Mouse (Mus musculus): ENCODE results near the gene Glp2r. TPM values are rescaled to one million over a fixed set of nuclear protein-coding genes. Genes with fewer than 3 reads are reported as not detected.

Glp2r gene
- not detected in 2 replicates for polyA plus RNA-seq (2012; ENCODE audit: insufficient read depth, insufficient read length, missing spikeins)

DNA sequence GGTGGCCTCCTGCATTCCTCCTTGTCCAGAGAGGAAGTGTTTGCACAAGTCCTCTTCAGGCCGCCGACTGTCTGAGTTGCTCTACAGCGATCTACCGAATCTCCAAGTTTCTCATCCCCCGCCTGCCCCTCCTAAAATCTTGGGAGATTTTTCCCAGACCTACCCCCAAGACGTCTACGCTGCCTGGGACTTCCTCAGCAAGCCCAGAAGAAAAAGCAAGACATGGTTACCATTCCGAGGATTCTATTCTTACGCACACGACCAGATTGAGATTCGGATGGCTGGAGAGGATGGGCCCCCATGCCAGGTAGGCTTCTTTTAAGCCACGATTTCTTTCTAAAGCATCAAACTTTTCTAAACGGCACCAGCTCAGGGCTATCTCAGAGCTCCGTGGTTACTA, at the start of gene Glp2r:
TSS of gene Glp2r (minus strand) at position 101 of the 400 bp plus-strand sequence.
- Histone ChIP-seq H3K4me1 (ENCODE audit: control insufficient read depth, insufficient read depth, low read length) (no peaks in the 10 kb centered on the region), H3K27ac (ENCODE audit: insufficient read depth, low read depth, low read length) (no peak within 1 kb of the TSS), H3K4me3 (ENCODE audit: insufficient read depth, low read length) (no peak within 1 kb of the TSS)
- no peak for TF ChIP-seq CTCF (IDR thresholded peaks at IDR 0.05; ENCODE audit: low read depth, low read length)
- TF ChIP-seq POLR2A (IDR thresholded peaks at IDR 0.05; ENCODE audit: borderline replicate concordance, low read depth, low read length), result no peak

DNA sequence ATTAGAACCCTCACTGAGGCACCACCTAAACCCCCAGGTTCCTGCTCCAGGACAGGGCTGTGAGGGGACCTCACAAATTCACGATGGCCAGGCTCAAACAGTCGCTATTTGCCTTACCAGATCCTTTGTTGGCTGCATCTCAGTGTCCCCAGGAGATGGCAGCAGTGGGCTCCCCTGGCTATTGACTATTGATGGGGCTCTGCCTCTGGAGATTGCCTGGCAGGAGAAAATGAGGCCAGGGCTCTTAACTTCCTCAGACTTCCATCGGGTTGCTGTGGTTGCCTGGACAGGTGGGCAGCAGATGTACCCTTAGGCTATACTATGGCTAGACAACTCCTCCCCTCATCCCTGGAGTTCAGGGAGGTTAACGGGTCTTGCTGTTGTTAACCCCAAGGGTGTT, 49.3 kb upstream of the Glp2r start:
- TF ChIP-seq POLR2A (IDR thresholded peaks at IDR 0.05; ENCODE audit: borderline replicate concordance, low read depth, low read length) (no peak), CTCF (IDR thresholded peaks at IDR 0.05; ENCODE audit: low read depth, low read length) (0 out of 2 replicates have a peak, but pooled peaks have one; percentile 26)
- Histone ChIP-seq H3K27ac (ENCODE audit: insufficient read depth, low read depth, low read length) (no peak overlapping the region), H3K4me1 (ENCODE audit: control insufficient read depth, insufficient read depth, low read length) (no peaks in the 10 kb centered on the region)

DNA sequence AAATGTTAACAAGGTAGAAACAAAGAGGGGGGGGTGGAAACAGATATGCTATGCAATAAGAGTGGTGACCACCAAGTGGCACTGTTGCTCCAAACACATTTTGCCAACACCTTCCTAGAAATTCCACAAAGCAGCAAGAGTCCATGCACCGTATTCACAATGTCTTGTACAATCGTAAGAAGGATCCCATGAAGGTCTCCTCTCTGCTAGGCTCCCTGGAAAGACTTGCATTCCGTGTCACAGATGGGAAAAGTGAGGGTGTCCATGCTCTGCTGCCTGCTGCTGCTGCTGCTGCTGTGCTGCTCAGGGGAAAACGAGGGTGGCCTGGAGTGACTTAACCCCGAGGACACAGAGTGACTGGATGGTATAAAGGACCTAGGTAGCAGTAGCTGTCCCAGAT, 48.7 kb upstream of the Glp2r start:
- Histone ChIP-seq H3K27ac (ENCODE audit: insufficient read depth, low read depth, low read length) (no peak overlapping the region), H3K4me1 (ENCODE audit: control insufficient read depth, insufficient read depth, low read length) (no peaks in the 10 kb centered on the region), H3K4me3 (ENCODE audit: insufficient read depth, low read length) (no peak overlapping the region)
- TF ChIP-seq CTCF (IDR thresholded peaks at IDR 0.05; ENCODE audit: low read depth, low read length) (no peak), POLR2A (IDR thresholded peaks at IDR 0.05; ENCODE audit: borderline replicate concordance, low read depth, low read length) (no peak)

More for the DNA sequence above, 49.3 kb upstream of the Glp2r start:
- H3K4me3 ChIP-seq (ENCODE audit: insufficient read depth, low read length), result no peak overlapping the region

DNA sequence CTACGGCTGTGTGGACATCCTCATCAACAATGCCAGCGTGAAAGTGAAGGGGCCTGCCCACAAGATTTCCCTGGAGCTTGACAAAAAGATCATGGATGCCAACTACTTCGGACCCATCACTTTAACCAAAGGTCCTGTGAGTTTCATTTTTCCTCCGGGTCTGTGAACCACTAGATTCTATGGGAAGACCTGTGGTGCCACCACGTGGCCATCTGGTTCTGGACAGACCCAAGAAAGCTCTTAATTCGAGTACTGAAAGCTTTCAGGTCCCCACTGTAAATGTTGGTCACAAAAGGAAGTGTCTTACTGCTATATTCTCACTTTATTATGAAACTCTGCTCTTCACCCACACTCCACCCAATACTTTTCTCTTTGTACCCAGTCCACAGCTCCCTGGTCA, 40.6 kb upstream of the Glp2r start:
- Histone ChIP-seq H3K4me1 (ENCODE audit: control insufficient read depth, insufficient read depth, low read length) (no peaks in the 10 kb centered on the region), H3K4me3 (ENCODE audit: insufficient read depth, low read length) (no peak overlapping the region), H3K27ac (ENCODE audit: insufficient read depth, low read depth, low read length) (no peak overlapping the region)
- TF ChIP-seq CTCF (IDR thresholded peaks at IDR 0.05; ENCODE audit: low read depth, low read length), result no peak
- TF ChIP-seq POLR2A (IDR thresholded peaks at IDR 0.05; ENCODE audit: borderline replicate concordance, low read depth, low read length), result no peak

- Histone ChIP-seq H3K4me3 (ENCODE audit: insufficient read depth, low read length) (no peak overlapping the region), H3K27ac (ENCODE audit: insufficient read depth, low read depth, low read length) (no peak overlapping the region), H3K4me1 (ENCODE audit: control insufficient read depth, insufficient read depth, low read length) (no peaks in the 10 kb centered on the region)
- TF ChIP-seq POLR2A (IDR thresholded peaks at IDR 0.05; ENCODE audit: borderline replicate concordance, low read depth, low read length) (no peak), CTCF (IDR thresholded peaks at IDR 0.05; ENCODE audit: low read depth, low read length) (no peak)
These were observed 37.1 kb upstream of the Glp2r start for GRCm38 (mm10) chr11:67808051-67808450.

DNA sequence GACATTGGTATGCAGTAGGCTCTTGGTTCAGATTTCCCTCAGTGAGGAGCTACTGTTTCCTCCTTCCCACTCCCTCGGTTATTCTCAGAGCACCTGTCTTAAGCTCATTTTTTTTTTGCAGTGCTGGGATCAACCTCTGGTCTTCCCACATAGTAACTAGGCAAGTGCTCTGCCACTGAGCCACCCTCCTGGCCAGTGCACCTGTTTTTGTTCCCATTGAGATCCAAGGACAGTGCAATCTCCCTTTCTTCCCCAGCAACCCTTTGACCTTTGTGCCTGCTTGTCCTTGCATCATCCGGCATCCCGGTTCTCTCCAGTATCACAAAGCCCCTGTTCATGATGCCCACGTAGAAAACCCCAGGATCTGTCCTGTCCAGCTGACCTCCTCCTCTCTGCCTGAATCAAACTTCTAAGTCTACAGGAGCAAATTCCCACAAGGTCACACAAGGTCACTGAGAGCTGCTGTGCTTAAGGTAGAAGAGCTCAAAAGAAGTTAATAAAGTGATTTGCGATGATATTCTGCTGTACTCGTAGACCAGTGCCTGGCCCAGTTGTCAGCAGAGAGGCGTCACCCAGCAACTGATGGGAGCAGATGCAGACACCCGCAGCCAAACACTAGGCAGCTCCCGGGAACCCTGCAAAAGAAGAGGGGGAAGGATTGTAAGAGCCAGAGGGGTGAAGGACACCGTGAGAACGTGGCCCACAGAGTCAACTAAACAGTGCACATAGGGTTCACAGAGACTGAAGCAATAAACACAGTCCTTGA, 36.1 kb upstream of the Glp2r start:
- Histone ChIP-seq H3K27ac (ENCODE audit: insufficient read depth, low read depth, low read length) (no peak overlapping the region), H3K4me3 (ENCODE audit: insufficient read depth, low read length) (no peak overlapping the region), H3K4me1 (ENCODE audit: control insufficient read depth, insufficient read depth, low read length) (no peaks in the 10 kb centered on the region)
- TF ChIP-seq CTCF (IDR thresholded peaks at IDR 0.05; ENCODE audit: low read depth, low read length), result no peak; the same call in 1 of the 2 replicates
- no peak for TF ChIP-seq POLR2A (IDR thresholded peaks at IDR 0.05; ENCODE audit: borderline replicate concordance, low read depth, low read length)

- Histone ChIP-seq H3K4me3 (ENCODE audit: insufficient read depth, low read length) (no peak overlapping the region), H3K4me1 (ENCODE audit: control insufficient read depth, insufficient read depth, low read length) (no peaks in the 10 kb centered on the region), H3K27ac (ENCODE audit: insufficient read depth, low read depth, low read length) (no peak overlapping the region)
- TF ChIP-seq CTCF (IDR thresholded peaks at IDR 0.05; ENCODE audit: low read depth, low read length) (peak; percentile 42; the same call in 1 of the 2 replicates), POLR2A (IDR thresholded peaks at IDR 0.05; ENCODE audit: borderline replicate concordance, low read depth, low read length) (no peak)
These were observed 34.6 kb upstream of the Glp2r start for GRCm38 (mm10) chr11:67805538-67805937.

DNA sequence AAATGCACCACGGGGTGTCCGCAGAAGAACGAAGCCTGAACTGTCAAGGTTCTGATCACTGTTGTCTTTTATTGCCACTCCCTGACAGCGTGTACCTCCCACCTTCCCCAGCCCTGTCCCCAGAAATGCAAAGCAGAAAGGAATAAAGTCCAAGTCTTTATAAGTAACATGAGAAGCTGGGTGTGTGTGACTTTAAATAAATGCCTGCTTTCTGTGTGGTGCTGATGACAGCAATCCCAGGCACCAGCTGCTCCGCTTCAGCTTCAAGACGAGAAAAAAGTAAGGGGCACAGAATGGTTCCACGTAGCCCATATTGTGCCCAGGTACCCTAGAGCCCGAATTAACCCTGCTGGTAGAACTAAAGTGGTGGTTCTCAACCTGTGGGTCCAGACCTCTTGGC, 30.2 kb upstream of the Glp2r start:
- H3K4me3 ChIP-seq (ENCODE audit: insufficient read depth, low read length), result no peak overlapping the region
- no peak for TF ChIP-seq POLR2A (IDR thresholded peaks at IDR 0.05; ENCODE audit: borderline replicate concordance, low read depth, low read length)
- no peak for TF ChIP-seq CTCF (IDR thresholded peaks at IDR 0.05; ENCODE audit: low read depth, low read length)
- no peaks in the 10 kb centered on the region for H3K4me1 ChIP-seq (ENCODE audit: control insufficient read depth, insufficient read depth, low read length)
- H3K27ac ChIP-seq (ENCODE audit: insufficient read depth, low read depth, low read length), result no peak overlapping the region

DNA sequence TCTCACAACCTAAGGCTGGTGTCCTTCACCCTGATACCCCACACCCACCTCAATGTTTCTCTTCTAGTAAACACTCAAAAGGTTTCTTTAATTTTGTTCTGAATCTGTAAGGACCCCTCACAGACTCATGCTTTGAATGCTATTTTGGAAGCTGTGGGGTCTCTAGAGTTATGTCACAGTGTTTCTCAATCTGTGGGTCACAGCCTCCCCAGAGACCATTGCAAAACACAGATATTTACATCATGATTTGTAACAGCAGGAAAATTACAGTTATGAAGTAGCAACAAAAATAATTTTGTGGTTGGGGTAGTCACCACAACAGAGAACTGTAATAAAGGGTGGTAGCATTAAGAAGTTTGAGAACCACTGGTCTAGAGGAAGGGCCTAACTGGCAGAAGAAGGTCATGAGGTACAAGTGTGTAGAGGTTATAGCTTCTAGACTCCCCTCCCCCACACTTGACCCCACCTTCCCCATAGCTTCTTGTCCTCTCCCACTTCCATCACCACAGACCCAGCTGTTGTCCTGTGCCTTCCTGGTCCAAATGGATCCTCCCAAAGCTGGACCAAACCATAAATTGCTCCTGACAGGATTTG, 29.3 kb upstream of the Glp2r start:
- no peak for TF ChIP-seq POLR2A (IDR thresholded peaks at IDR 0.05; ENCODE audit: borderline replicate concordance, low read depth, low read length)
- no peak for TF ChIP-seq CTCF (IDR thresholded peaks at IDR 0.05; ENCODE audit: low read depth, low read length)
- Histone ChIP-seq H3K27ac (ENCODE audit: insufficient read depth, low read depth, low read length) (no peak overlapping the region), H3K4me1 (ENCODE audit: control insufficient read depth, insufficient read depth, low read length) (no peaks in the 10 kb centered on the region), H3K4me3 (ENCODE audit: insufficient read depth, low read length) (no peak overlapping the region)

DNA sequence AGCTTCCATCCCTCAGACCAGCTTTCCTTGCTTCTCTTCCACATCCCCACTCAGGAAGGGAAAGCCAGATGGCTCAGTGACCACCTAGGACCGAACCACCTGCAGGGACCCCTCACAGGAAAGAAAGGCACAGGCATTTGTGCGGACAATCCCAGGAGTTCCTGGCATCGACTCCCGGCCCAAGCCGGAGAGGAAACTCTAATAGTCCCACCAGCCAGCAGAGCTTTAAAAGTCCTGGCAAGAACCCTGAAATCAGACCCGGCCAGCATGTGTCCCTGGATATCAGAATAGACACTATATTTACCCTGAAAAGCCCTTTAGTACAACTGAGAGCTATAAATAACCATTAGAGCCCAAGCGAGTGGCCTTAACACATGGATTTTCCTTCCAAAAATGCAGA, 27.0 kb upstream of the Glp2r start, which contains the start of gene Dhrs7c:
TSS of gene Dhrs7c (plus strand) at position 257 of the 400 bp plus-strand sequence.
- no peak within 1 kb of the TSS for H3K4me3 ChIP-seq (ENCODE audit: insufficient read depth, low read length)
- TF ChIP-seq POLR2A (IDR thresholded peaks at IDR 0.05; ENCODE audit: borderline replicate concordance, low read depth, low read length) (no peak), CTCF (IDR thresholded peaks at IDR 0.05; ENCODE audit: low read depth, low read length) (no peak)
- no peaks in the 10 kb centered on the region for H3K4me1 ChIP-seq (ENCODE audit: control insufficient read depth, insufficient read depth, low read length)
- H3K27ac ChIP-seq (ENCODE audit: insufficient read depth, low read depth, low read length), result no peak within 1 kb of the TSS
